Mouse (Mus musculus) kidney, embryonic 15.5 days (tissue): Measurements from ENCODE around the gene Zbtb1. TPM values are rescaled to one million over a fixed set of nuclear protein-coding genes. Genes with fewer than 3 reads are reported as not detected.
"Not testable (repeated sequence)": the region's sequence is repeated elsewhere in the genome, so short reads cannot be mapped to it uniquely, and the experiment has no call there.

Experiments used
- ATAC-seq: fragments of 200-750 bp; cut with Nextera tagmentation; replicated peaks from 2 replicates; pipeline ENCODE4 v1.8.0; 2017; ENCODE audit warnings: moderate TSS enrichment; ENCODE audit not compliant: low FRiP score
- H3K27ac ChIP-seq: fragments of 300-500 bp; sonication (generic); 2 replicates; pipeline ENCODE4 v1.5.1; 2015; ENCODE audit warnings: mild to moderate bottlenecking, inconsistent platforms
- H3K27me3 ChIP-seq: fragments of 300-500 bp; sonication (generic); 2 replicates; pipeline ENCODE4 v1.6.1; 2015; ENCODE audit warnings: inconsistent platforms
- H3K36me3 ChIP-seq: fragments of 300-500 bp; sonication (generic); 2 replicates; pipeline ENCODE4 v1.6.1; 2015; ENCODE audit warnings: inconsistent platforms
- H3K4me1 ChIP-seq: fragments of 300-500 bp; sonication (generic); 2 replicates; pipeline ENCODE4 v1.6.1; 2015; ENCODE audit warnings: inconsistent platforms
- H3K4me2 ChIP-seq: fragments of 300-500 bp; sonication (generic); 2 replicates; pipeline ENCODE4 v1.6.1; 2015; ENCODE audit warnings: moderate library complexity, mild to moderate bottlenecking, inconsistent platforms
- H3K4me3 ChIP-seq: fragments of 300-500 bp; sonication (generic); replicated peaks from 2 replicates; pipeline ENCODE4 v1.5.1; 2015; ENCODE audit warnings: mild to moderate bottlenecking, inconsistent platforms
- H3K9ac ChIP-seq: fragments of 300-500 bp; sonication (generic); 2 replicates; pipeline ENCODE4 v1.6.1; 2015; ENCODE audit warnings: mild to moderate bottlenecking, inconsistent platforms
- H3K9me3 ChIP-seq: fragments of 300-500 bp; sonication (generic); replicated peaks from 2 replicates; pipeline ENCODE4 v1.6.1; 2016; ENCODE audit warnings: inconsistent platforms
- WGBS: fragments of 180-500 bp; shearing (Covaris S2); methylation state at CpG from one replicate; pipeline ENCODE4 v1.1.7; 2015; ENCODE audit warnings: mixed read lengths; 5-methylcytosine and 5-hydroxymethylcytosine counted together
- polyA plus RNA-seq: library from polyadenylated mRNA; unstranded; fragments of >200 nt; fragmentation: Nextera tagmentation; extraction: Ambion mirVana; gene quantifications from 2 replicates; pipeline ENCODE4 v1.2.1, GENCODE M21; 2015

Zbtb1 gene
- polyA plus RNA-seq, 1 experiment from 2014 or later: 10.3 TPM

GRCm38 (mm10) chr12:76417433-76417854 lies 47.4 kb downstream of the Zbtb1 start, which contains the start of gene Ppp1r36:
Gene Ppp1r36 (plus strand): TSS chr12:76417538.
- Histone ChIP-seq H3K9me3 (peaks cover 4% of the 10 kb centered on the region; the same call in 1 of the 2 replicates), H3K27me3 (no peaks in the 10 kb centered on the region), H3K36me3 (no peaks in the 10 kb centered on the region), H3K4me3 (peak within 1 kb of the TSS; percentile 49), H3K9ac (peak within 1 kb of the TSS; percentile 43), H3K4me2 (peak within 1 kb of the TSS; percentile 83), H3K27ac (peak within 1 kb of the TSS; percentile 45), H3K4me1 (peaks cover 8% of the 10 kb centered on the region; the same call in 1 of the 2 replicates)
- peak; percentile 90 for ATAC-seq
- WGBS: 1% methylated on average over 37 of the region's 37 CpGs

- 93% methylated on average over 5 of the region's 5 CpGs for WGBS
- H3K36me3 ChIP-seq: no peaks in the 10 kb centered on the region
- no peaks in the 10 kb centered on the region for H3K27me3 ChIP-seq
- H3K27ac ChIP-seq: no peak overlapping the region
- H3K4me1 ChIP-seq: peaks cover 8% of the 10 kb centered on the region; the same call in 1 of the 2 replicates
- peaks cover 4% of the 10 kb centered on the region; the same call in 1 of the 2 replicates for H3K9me3 ChIP-seq
- H3K9ac ChIP-seq: no peak overlapping the region
- no peak for ATAC-seq
- no peak overlapping the region for H3K4me2 ChIP-seq
- no peak overlapping the region for H3K4me3 ChIP-seq
Measured at GRCm38 (mm10) chr12:76418346-76418745, 48.3 kb downstream of the Zbtb1 start.

GRCm38 (mm10) chr12:76425256-76425655 lies 55.2 kb downstream of the Zbtb1 start:
- Histone ChIP-seq H3K9me3 (no peaks in the 10 kb centered on the region), H3K36me3 (no peaks in the 10 kb centered on the region)

GRCm38 (mm10) chr12:76427546-76427945 lies 57.5 kb downstream of the Zbtb1 start:
- WGBS: 53% methylated on average over 5 of the region's 5 CpGs
- H3K4me2 ChIP-seq: no peak overlapping the region
- no peak for ATAC-seq

More at GRCm38 (mm10) chr12:76425256-76425655, 55.2 kb downstream of the Zbtb1 start:
- H3K4me1 ChIP-seq: peaks cover 5% of the 10 kb centered on the region; the same call in 1 of the 2 replicates
- no peak for ATAC-seq
- H3K9ac ChIP-seq: no peak overlapping the region
- H3K27ac ChIP-seq: no peak overlapping the region
- no peak overlapping the region for H3K4me3 ChIP-seq
- no peak overlapping the region for H3K4me2 ChIP-seq
- 94% methylated on average over 3 of the region's 3 CpGs for WGBS
- H3K27me3 ChIP-seq: 0 out of 2 replicates have a peak, but pooled peaks cover 3% of the 10 kb centered on the region

GRCm38 (mm10) chr12:76430879-76431406 lies 60.9 kb downstream of the Zbtb1 start:
- no peaks in the 10 kb centered on the region for H3K36me3 ChIP-seq
- no peaks in the 10 kb centered on the region for H3K9me3 ChIP-seq
- no peak for ATAC-seq
- WGBS: 53% methylated on average over 5 of the region's 5 CpGs
- H3K4me3 ChIP-seq: no peak overlapping the region
- H3K9ac ChIP-seq: no peak overlapping the region
- H3K27me3 ChIP-seq: peaks cover 8% of the 10 kb centered on the region; the same call in 1 of the 2 replicates
- H3K27ac ChIP-seq: no peak overlapping the region
- peaks cover 17% of the 10 kb centered on the region for H3K4me1 ChIP-seq
- no peak overlapping the region for H3K4me2 ChIP-seq

More at GRCm38 (mm10) chr12:76427546-76427945, 57.5 kb downstream of the Zbtb1 start:
- Histone ChIP-seq H3K36me3 (no peaks in the 10 kb centered on the region), H3K4me3 (no peak overlapping the region), H3K27me3 (0 out of 2 replicates have a peak, but pooled peaks cover 3% of the 10 kb centered on the region), H3K4me1 (peaks cover 5% of the 10 kb centered on the region; the same call in 1 of the 2 replicates), H3K27ac (no peak overlapping the region), H3K9me3 (no peaks in the 10 kb centered on the region), H3K9ac (no peak overlapping the region)

- no peak for ATAC-seq
- H3K4me2 ChIP-seq: no peak overlapping the region
- no peak overlapping the region for H3K27ac ChIP-seq
- no peaks in the 10 kb centered on the region for H3K36me3 ChIP-seq
- H3K27me3 ChIP-seq: peaks cover 13% of the 10 kb centered on the region; the same call in 1 of the 2 replicates
- WGBS: 89% methylated on average over 6 of the region's 6 CpGs
- no peak overlapping the region for H3K9ac ChIP-seq
- H3K4me3 ChIP-seq: no peak overlapping the region
- H3K9me3 ChIP-seq: no peaks in the 10 kb centered on the region
- H3K4me1 ChIP-seq: peaks cover 17% of the 10 kb centered on the region
Measured at GRCm38 (mm10) chr12:76431431-76431830, 61.4 kb downstream of the Zbtb1 start.

- no peak for ATAC-seq
- Histone ChIP-seq H3K4me1 (peaks cover 12% of the 10 kb centered on the region), H3K36me3 (no peaks in the 10 kb centered on the region), H3K4me3 (no peak overlapping the region), H3K9ac (no peak overlapping the region), H3K4me2 (no peak overlapping the region), H3K27ac (no peak overlapping the region), H3K27me3 (peaks cover 9% of the 10 kb centered on the region; the same call in 1 of the 2 replicates), H3K9me3 (no peaks in the 10 kb centered on the region)
- 38% methylated on average over 7 of the region's 7 CpGs for WGBS
Measured at GRCm38 (mm10) chr12:76434111-76434510, 64.0 kb downstream of the Zbtb1 start.

GRCm38 (mm10) chr12:76435084-76435483 lies 65.0 kb downstream of the Zbtb1 start:
- WGBS: 2% methylated on average over 17 of the region's 17 CpGs
- H3K36me3 ChIP-seq: no peaks in the 10 kb centered on the region
- peak; percentile 80 for ATAC-seq
- peaks cover 12% of the 10 kb centered on the region for H3K4me1 ChIP-seq
- H3K27me3 ChIP-seq: peaks cover 9% of the 10 kb centered on the region; the same call in 1 of the 2 replicates
- no peaks in the 10 kb centered on the region for H3K9me3 ChIP-seq
- peak overlapping the region; percentile 41; the same call in 1 of the 2 replicates for H3K9ac ChIP-seq
- H3K27ac ChIP-seq: no peak overlapping the region
- peak overlapping the region; percentile 44 for H3K4me3 ChIP-seq
- H3K4me2 ChIP-seq: peak overlapping the region; percentile 69

GRCm38 (mm10) chr12:76435549-76435948 lies 65.5 kb downstream of the Zbtb1 start:
- Histone ChIP-seq H3K27me3 (peaks cover 9% of the 10 kb centered on the region; the same call in 1 of the 2 replicates), H3K4me3 (peak overlapping the region; percentile 44), H3K4me1 (peaks cover 12% of the 10 kb centered on the region), H3K4me2 (peak overlapping the region; percentile 69), H3K9me3 (no peaks in the 10 kb centered on the region), H3K36me3 (no peaks in the 10 kb centered on the region), H3K27ac (no peak overlapping the region), H3K9ac (peak overlapping the region; percentile 41; the same call in 1 of the 2 replicates)
- 46% methylated on average over 8 of the region's 8 CpGs for WGBS
- no peak; the same call in 1 of the 2 replicates for ATAC-seq

- H3K36me3 ChIP-seq, ATAC-seq, H3K4me3 ChIP-seq, H3K27ac ChIP-seq, H3K4me2 ChIP-seq, H3K9ac ChIP-seq, H3K9me3 ChIP-seq, H3K27me3 ChIP-seq: not testable (repeated sequence)
- 80% methylated on average over 6 of the region's 6 CpGs for WGBS
- H3K4me1 ChIP-seq: peaks cover 22% of the 10 kb centered on the region
Measured at GRCm38 (mm10) chr12:76443488-76443887, 73.4 kb downstream of the Zbtb1 start.

- H3K9ac ChIP-seq: no peak overlapping the region
- H3K4me2 ChIP-seq: peak overlapping the region; percentile 32
- peak overlapping the region; percentile 35 for H3K4me3 ChIP-seq
Measured at GRCm38 (mm10) chr12:76444359-76444772, 74.3 kb downstream of the Zbtb1 start.

GRCm38 (mm10) chr12:76444862-76445261 lies 74.8 kb downstream of the Zbtb1 start:
- Histone ChIP-seq H3K4me3 (peak overlapping the region; percentile 35), H3K9ac (no peak overlapping the region), H3K27ac (peak overlapping the region; percentile 47; the same call in 1 of the 2 replicates), H3K27me3 (no peaks in the 10 kb centered on the region), H3K36me3 (no peaks in the 10 kb centered on the region), H3K9me3 (no peaks in the 10 kb centered on the region), H3K4me2 (peak overlapping the region; percentile 32), H3K4me1 (peaks cover 22% of the 10 kb centered on the region)
- 83% methylated on average over 6 of the region's 6 CpGs for WGBS
- no peak for ATAC-seq

More at GRCm38 (mm10) chr12:76444359-76444772, 74.3 kb downstream of the Zbtb1 start:
- Histone ChIP-seq H3K36me3 (no peaks in the 10 kb centered on the region), H3K27ac (peak overlapping the region; percentile 47), H3K4me1 (peaks cover 22% of the 10 kb centered on the region), H3K27me3 (no peaks in the 10 kb centered on the region), H3K9me3 (no peaks in the 10 kb centered on the region)
- peak; percentile 22 for ATAC-seq
- WGBS: 28% methylated on average over 10 of the region's 10 CpGs
